Comparison of ENCODE assay signal across 9 mouse cellular contexts in the genomic region with DNA sequence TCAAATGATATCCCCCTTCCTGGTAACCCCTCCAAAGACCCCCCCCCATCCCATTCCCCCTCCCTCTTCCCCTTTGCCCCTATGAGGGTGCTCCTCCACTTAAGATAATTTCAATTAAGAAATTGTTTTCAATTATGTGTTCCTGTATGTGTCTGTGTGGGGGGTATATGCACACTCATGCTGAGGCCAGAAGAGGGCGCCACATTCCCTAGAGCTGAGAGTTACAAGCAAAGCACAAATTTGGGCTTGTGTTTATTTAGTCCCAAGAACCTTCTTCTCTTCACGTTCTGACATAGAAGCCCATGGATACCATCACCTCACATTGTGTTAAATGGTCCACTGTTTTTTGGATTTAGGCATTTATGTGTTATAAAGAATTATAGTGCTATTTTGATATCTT. TPM values are rescaled to one million over a fixed set of nuclear protein-coding genes. Genes with fewer than 3 reads are reported as not detected.
DNase-seq lines count a peak whose midpoint lies in the region; ATAC-seq and TF ChIP-seq lines count a peak whose summit lies in the region.
"Had no signal": no experiment of that assay in that cellular context is flagged by ENCODE, and none has a peak within 500 bp of the region (broad histone marks: within the 10 kb centered on the region; RNA-seq: fewer than 3 reads in every experiment).

No protein-coding gene starts in this region.

- H3K4me1 ChIP-seq in forebrain, postnatal 0 days (ENCODE audit: insufficient read depth) = no peaks in the 10 kb centered on the region
- no peaks in the 10 kb centered on the region for H3K4me1 ChIP-seq in forebrain, embryonic 11.5 days (replicated peaks; ENCODE audit: control insufficient read depth, insufficient read depth, low read length)
- no peaks in the 10 kb centered on the region for H3K4me1 ChIP-seq in midbrain, postnatal 0 days (ENCODE audit: insufficient read depth, low read length)
- peaks cover under 1% of the 10 kb centered on the region for H3K4me1 ChIP-seq in midbrain, embryonic 13.5 days (replicated peaks)
- no peaks in the 10 kb centered on the region for H3K4me1 ChIP-seq in embryonic fibroblast, embryonic 13.5 days (ENCODE audit: control insufficient read depth, insufficient read depth, low read length)
- peaks cover under 1% of the 10 kb centered on the region for H3K4me1 ChIP-seq in heart, embryonic 10.5 days

- peak; percentile 36 for DNase-seq in forebrain, postnatal 0 days
- no peak for DNase-seq in forebrain, embryonic 11.5 days (ENCODE audit: low spot score)
- peak; percentile 56 for DNase-seq in midbrain, postnatal 0 days (ENCODE audit: low spot score)
- DNase-seq in thymus, postnatal 0 days (ENCODE audit: low spot score) = peak; percentile 53
- no peak for DNase-seq in heart, embryonic 10.5 days (ENCODE audit: low spot score)
- no peak for DNase-seq in left cerebral cortex, adult 9 months (ENCODE audit: low spot score in 2 of 2)

- no peaks in the 10 kb centered on the region for H3K27me3 ChIP-seq in forebrain, postnatal 0 days (ENCODE audit: insufficient read depth, low read length)
- no peaks in the 10 kb centered on the region for H3K27me3 ChIP-seq in forebrain, embryonic 11.5 days (ENCODE audit: control insufficient read depth, insufficient read depth, low read length)
- no peaks in the 10 kb centered on the region for H3K27me3 ChIP-seq in midbrain, postnatal 0 days (ENCODE audit: insufficient read depth, low read length)
- H3K27me3 ChIP-seq in midbrain, embryonic 13.5 days = no peaks in the 10 kb centered on the region
- H3K27me3 ChIP-seq in heart, embryonic 10.5 days (ENCODE audit: insufficient read depth, poor library complexity, severe bottlenecking) = no peaks in the 10 kb centered on the region

- no peak overlapping the region for H3K9ac ChIP-seq in forebrain, postnatal 0 days
- no peak overlapping the region for H3K9ac ChIP-seq in forebrain, embryonic 11.5 days (ENCODE audit: low read length)
- no peak overlapping the region for H3K9ac ChIP-seq in midbrain, postnatal 0 days (replicated peaks; ENCODE audit: low read length, poor library complexity, severe bottlenecking)
- no peak overlapping the region for H3K9ac ChIP-seq in midbrain, embryonic 13.5 days (replicated peaks)

- no peak for TF ChIP-seq POLR2A in embryonic fibroblast, embryonic 13.5 days (IDR thresholded peaks at IDR 0.05; ENCODE audit: low read depth, low read length)

- 64% methylated on average over 2 of the region's 2 CpGs for WGBS in forebrain, postnatal 0 days
- WGBS in forebrain, embryonic 11.5 days = 75% methylated on average over 2 of the region's 2 CpGs
- WGBS in midbrain, postnatal 0 days = 55% methylated on average over 2 of the region's 2 CpGs
- 55% methylated on average over 2 of the region's 2 CpGs for WGBS in midbrain, embryonic 13.5 days
- 63% methylated on average over 2 of the region's 2 CpGs for WGBS in heart, embryonic 10.5 days

- peak; percentile 70 for TF ChIP-seq CTCF in forebrain, postnatal 0 days (IDR thresholded peaks at IDR 0.05; ENCODE audit: low read depth)
- peak; percentile 78 for TF ChIP-seq CTCF in midbrain, postnatal 0 days (IDR thresholded peaks at IDR 0.05)
- peak; percentile 15; the same call in 1 of the 2 replicates for TF ChIP-seq CTCF in embryonic fibroblast, embryonic 13.5 days (IDR thresholded peaks at IDR 0.05; ENCODE audit: borderline replicate concordance, insufficient read depth, low read length)

- no peak overlapping the region for H3K4me2 ChIP-seq in forebrain, postnatal 0 days (ENCODE audit: low read depth)
- no peak overlapping the region for H3K4me2 ChIP-seq in forebrain, embryonic 11.5 days (ENCODE audit: low read depth, low read length, severe bottlenecking)
- H3K4me2 ChIP-seq in midbrain, postnatal 0 days (ENCODE audit: low read depth, low read length, poor library complexity, severe bottlenecking) = no peak overlapping the region
- no peak overlapping the region for H3K4me2 ChIP-seq in midbrain, embryonic 13.5 days (replicated peaks)

- no peaks in the 10 kb centered on the region for H3K36me3 ChIP-seq in forebrain, postnatal 0 days (ENCODE audit: insufficient read depth)
- no peaks in the 10 kb centered on the region for H3K36me3 ChIP-seq in forebrain, embryonic 11.5 days (ENCODE audit: control insufficient read depth, insufficient read depth, low read length)
- H3K36me3 ChIP-seq in midbrain, postnatal 0 days (ENCODE audit: insufficient read depth, low read length) = no peaks in the 10 kb centered on the region
- H3K36me3 ChIP-seq in midbrain, embryonic 13.5 days = no peaks in the 10 kb centered on the region
- H3K36me3 ChIP-seq in heart, embryonic 10.5 days = no peaks in the 10 kb centered on the region

- ATAC-seq in forebrain, postnatal 0 days = no peak
- ATAC-seq in forebrain, embryonic 11.5 days (replicated peaks; ENCODE audit: low FRiP score) = no peak
- ATAC-seq in midbrain, postnatal 0 days (ENCODE audit: low FRiP score) = no peak
- no peak for ATAC-seq in midbrain, embryonic 13.5 days

- no peak overlapping the region for H3K27ac ChIP-seq in forebrain, postnatal 0 days (ENCODE audit: low read depth, low read length)
- H3K27ac ChIP-seq in forebrain, embryonic 11.5 days (ENCODE audit: low read depth, low read length) = no peak overlapping the region
- H3K27ac ChIP-seq in midbrain, postnatal 0 days (ENCODE audit: low read depth, low read length) = no peak overlapping the region
- no peak overlapping the region for H3K27ac ChIP-seq in midbrain, embryonic 13.5 days
- H3K27ac ChIP-seq in embryonic fibroblast, embryonic 13.5 days (ENCODE audit: insufficient read depth, low read length) = no peak overlapping the region
- no peak overlapping the region for H3K27ac ChIP-seq in heart, embryonic 10.5 days

- H3K4me3 ChIP-seq in forebrain, postnatal 0 days (ENCODE audit: low read depth, low read length) = no peak overlapping the region
- no peak overlapping the region for H3K4me3 ChIP-seq in forebrain, embryonic 11.5 days (ENCODE audit: low read depth, low read length)
- no peak overlapping the region for H3K4me3 ChIP-seq in midbrain, postnatal 0 days (ENCODE audit: low read depth, low read length)
- no peak overlapping the region for H3K4me3 ChIP-seq in midbrain, embryonic 13.5 days (replicated peaks)
- H3K4me3 ChIP-seq in embryonic fibroblast, embryonic 13.5 days (ENCODE audit: insufficient read depth, low read length) = no peak overlapping the region
- no peak overlapping the region for H3K4me3 ChIP-seq in heart, embryonic 10.5 days
- H3K4me3 ChIP-seq: megakaryocyte, embryonic 14.5 days had no signal

- no peaks in the 10 kb centered on the region for H3K9me3 ChIP-seq in forebrain, postnatal 0 days (ENCODE audit: low read length)
- no peaks in the 10 kb centered on the region for H3K9me3 ChIP-seq in forebrain, embryonic 11.5 days (ENCODE audit: control insufficient read depth, low read length)
- no peaks in the 10 kb centered on the region for H3K9me3 ChIP-seq in midbrain, postnatal 0 days (ENCODE audit: low read length)
- no peaks in the 10 kb centered on the region for H3K9me3 ChIP-seq in midbrain, embryonic 13.5 days
- H3K9me3 ChIP-seq in heart, embryonic 10.5 days = no peaks in the 10 kb centered on the region

RNA-seq across cellular contexts. Expression of a gene that starts 32.2 kb away (rescaled TPM):
- total RNA-seq in forebrain, postnatal 0 days (2014; rRNA removed) = 96.4 and 114 TPM in 2 replicates
- polyA plus RNA-seq in forebrain, postnatal 0 days (2015; fragmentation: Nextera tagmentation; extraction: Ambion mirVana) = 131 and 143 TPM in 2 replicates
- polyA plus RNA-seq in forebrain, embryonic 11.5 days (2014; fragmentation: Nextera tagmentation; extraction: Ambion mirVana) = 392 and 452 TPM in 2 replicates
- total RNA-seq in midbrain, postnatal 0 days (2014; rRNA removed) = 66.6 and 92.7 TPM in 2 replicates
- polyA plus RNA-seq in midbrain, postnatal 0 days (2015; fragmentation: Nextera tagmentation; extraction: Ambion mirVana) = 134 and 155 TPM in 2 replicates
- polyA plus RNA-seq in midbrain, embryonic 13.5 days (2015; fragmentation: Nextera tagmentation; extraction: Ambion mirVana) = 267 and 285 TPM in 2 replicates
- polyA plus RNA-seq in embryonic fibroblast, embryonic 13.5 days (2011; ENCODE audit: insufficient read length, low read depth, missing spikeins) = 177 and 193 TPM in 2 replicates
- polyA plus RNA-seq in thymus, postnatal 0 days (2015; fragmentation: Nextera tagmentation; extraction: Ambion mirVana) = 276 TPM in 2 replicates
- 188 and 227 TPM in 2 replicates for polyA plus RNA-seq in heart, embryonic 10.5 days (2016; fragmentation: Nextera tagmentation; extraction: Ambion mirVana)

RNA-seq across cellular contexts. Expression of a gene that starts 50.4 kb away (rescaled TPM):
- 64.4 and 75.0 TPM in 2 replicates for total RNA-seq in forebrain, postnatal 0 days (2014; rRNA removed)
- 60.9 and 73.0 TPM in 2 replicates for polyA plus RNA-seq in forebrain, postnatal 0 days (2015; fragmentation: Nextera tagmentation; extraction: Ambion mirVana)
- 220 and 234 TPM in 2 replicates for polyA plus RNA-seq in forebrain, embryonic 11.5 days (2014; fragmentation: Nextera tagmentation; extraction: Ambion mirVana)
- total RNA-seq in midbrain, postnatal 0 days (2014; rRNA removed) = 52.6 and 64.4 TPM in 2 replicates
- 67.6 and 72.6 TPM in 2 replicates for polyA plus RNA-seq in midbrain, postnatal 0 days (2015; fragmentation: Nextera tagmentation; extraction: Ambion mirVana)
- polyA plus RNA-seq in midbrain, embryonic 13.5 days (2015; fragmentation: Nextera tagmentation; extraction: Ambion mirVana) = 144 TPM in 2 replicates
- 127 and 164 TPM in 2 replicates for polyA plus RNA-seq in embryonic fibroblast, embryonic 13.5 days (2011; ENCODE audit: insufficient read length, low read depth, missing spikeins)
- 217 and 229 TPM in 2 replicates for polyA plus RNA-seq in thymus, postnatal 0 days (2015; fragmentation: Nextera tagmentation; extraction: Ambion mirVana)
- 121 and 150 TPM in 2 replicates for polyA plus RNA-seq in heart, embryonic 10.5 days (2016; fragmentation: Nextera tagmentation; extraction: Ambion mirVana)

Comparison
In these comparisons a context has a peak if more than half of its experiments do, and no peak if none do; other contexts are left out.
1. DNase-seq: peak in forebrain, postnatal 0 days (single experiment), midbrain, postnatal 0 days (single experiment) and thymus, postnatal 0 days (single experiment); none in forebrain, embryonic 11.5 days (single experiment), heart, embryonic 10.5 days (single experiment) and left cerebral cortex, adult 9 months (0 of 2).
2. CTCF ChIP-seq: peak in every context shown above with its lines; median percentile 78 in midbrain, postnatal 0 days; 70 in forebrain, postnatal 0 days; 15 in embryonic fibroblast, embryonic 13.5 days.